Mouse (Mus musculus) embryonic facial prominence, embryonic 13.5 days (tissue): ENCODE measurements around the gene Igbp1b. TPM values are rescaled to one million over a fixed set of nuclear protein-coding genes. Genes with fewer than 3 reads are reported as not detected.
A peak's percentile ranks its signal among the peaks of the same experiment; 100 is the strongest.

ENCODE experiments used
- ATAC-seq: fragments of 200-750 bp; cut with Nextera tagmentation; 2 replicates; pipeline ENCODE4 v1.8.0; 2017; ENCODE audit warnings: low read depth; ENCODE audit not compliant: insufficient number of reproducible peaks, insufficient read depth, low FRiP score, low TSS enrichment
- H3K27ac ChIP-seq: fragments of 300-500 bp; sonication (generic); 2 replicates; pipeline ENCODE4 v1.5.1; 2015; ENCODE audit warnings: moderate library complexity, mild to moderate bottlenecking, inconsistent platforms
- H3K27me3 ChIP-seq: fragments of 300-500 bp; sonication (generic); 2 replicates; pipeline ENCODE4 v1.6.1; 2015; ENCODE audit warnings: mild to moderate bottlenecking, inconsistent platforms
- H3K36me3 ChIP-seq: fragments of 300-500 bp; sonication (generic); 2 replicates; pipeline ENCODE4 v1.6.1; 2015; ENCODE audit warnings: mild to moderate bottlenecking, inconsistent platforms
- H3K4me1 ChIP-seq: fragments of 300-500 bp; sonication (generic); 2 replicates; pipeline ENCODE4 v1.6.1; 2015; ENCODE audit warnings: inconsistent platforms
- H3K4me2 ChIP-seq: fragments of 300-500 bp; sonication (generic); 2 replicates; pipeline ENCODE4 v1.6.1; 2015; ENCODE audit warnings: moderate library complexity, mild to moderate bottlenecking, inconsistent platforms
- H3K4me3 ChIP-seq: fragments of 300-500 bp; sonication (generic); 2 replicates; pipeline ENCODE4 v1.5.1; 2015; ENCODE audit warnings: mild to moderate bottlenecking, inconsistent platforms
- H3K9ac ChIP-seq: fragments of 300-500 bp; sonication (generic); 2 replicates; pipeline ENCODE4 v1.6.1; 2015; ENCODE audit warnings: mild to moderate bottlenecking, inconsistent platforms
- H3K9me3 ChIP-seq: fragments of 300-500 bp; sonication (generic); 2 replicates; pipeline ENCODE4 v1.6.1; 2016; ENCODE audit warnings: inconsistent platforms
- WGBS: fragments of 180-500 bp; shearing (Covaris S2); methylation state at CpG from one replicate; pipeline ENCODE4 v1.1.7; 2015; ENCODE audit warnings: mixed read lengths; 5-methylcytosine and 5-hydroxymethylcytosine counted together
- polyA plus RNA-seq: library from polyadenylated mRNA; unstranded; fragments of >200 nt; fragmentation: Nextera tagmentation; extraction: Ambion mirVana; gene quantifications from 2 replicates; pipeline ENCODE4 v1.2.1, GENCODE M21; 2015

Gene Igbp1b
- polyA plus RNA-seq, result not detected in 2 replicates

GRCm38 (mm10) chr6:138658516-138658915 lies at the start of gene Igbp1b:
Gene Igbp1b (minus strand): TSS chr6:138658544.
- H3K4me3 ChIP-seq, result no peak within 1 kb of the TSS
- ATAC-seq, result no peak
- H3K4me2 ChIP-seq, result no peak within 1 kb of the TSS
- no peak within 1 kb of the TSS for H3K9ac ChIP-seq
- no peaks in the 10 kb centered on the region for H3K36me3 ChIP-seq
- H3K27ac ChIP-seq, result no peak within 1 kb of the TSS
- H3K27me3 ChIP-seq, result no peaks in the 10 kb centered on the region
- no peaks in the 10 kb centered on the region for H3K4me1 ChIP-seq
- H3K9me3 ChIP-seq, result no peaks in the 10 kb centered on the region
- WGBS, result 83% methylated on average over 3 of the region's 3 CpGs

GRCm38 (mm10) chr6:138682959-138683358 lies 24.6 kb upstream of the Igbp1b start:
- no peak overlapping the region for H3K9ac ChIP-seq
- no peaks in the 10 kb centered on the region for H3K4me1 ChIP-seq
- no peak overlapping the region for H3K27ac ChIP-seq
- no peak for ATAC-seq
- no peak overlapping the region for H3K4me3 ChIP-seq
- H3K27me3 ChIP-seq, result no peaks in the 10 kb centered on the region
- H3K36me3 ChIP-seq, result no peaks in the 10 kb centered on the region
- no peak overlapping the region for H3K4me2 ChIP-seq
- H3K9me3 ChIP-seq, result no peaks in the 10 kb centered on the region

GRCm38 (mm10) chr6:138672704-138673141 lies 14.4 kb upstream of the Igbp1b start:
- ATAC-seq, result peak; percentile 32; the same call in 1 of the 2 replicates
- Histone ChIP-seq H3K4me2 (no peak overlapping the region), H3K9ac (no peak overlapping the region), H3K36me3 (no peaks in the 10 kb centered on the region), H3K9me3 (no peaks in the 10 kb centered on the region), H3K4me3 (no peak overlapping the region), H3K27ac (no peak overlapping the region), H3K4me1 (no peaks in the 10 kb centered on the region), H3K27me3 (no peaks in the 10 kb centered on the region)
- WGBS, result 6% methylated on average over 2 of the region's 2 CpGs

DNA sequence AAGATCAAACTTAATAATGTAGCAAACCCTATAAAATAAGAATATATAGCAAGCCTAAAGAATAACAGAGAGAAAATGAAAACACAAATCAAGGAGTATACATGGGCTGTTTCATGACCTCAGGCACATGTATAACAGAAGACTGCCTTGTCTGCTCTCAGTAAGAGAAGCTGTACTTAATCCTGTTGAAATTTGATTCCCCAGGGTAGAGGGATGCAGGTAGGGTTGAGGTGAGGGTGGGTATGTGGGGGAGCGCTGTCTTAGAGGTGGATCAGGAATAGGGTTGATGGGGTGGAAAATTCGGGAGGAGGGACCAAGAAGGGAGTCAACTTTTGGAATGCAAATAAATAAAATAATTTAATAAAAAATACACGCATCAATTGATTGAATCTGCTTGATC lies 7.1 kb upstream of the Igbp1b start:
- ATAC-seq, result no peak
- Histone ChIP-seq H3K27me3 (no peaks in the 10 kb centered on the region), H3K4me2 (no peak overlapping the region), H3K36me3 (no peaks in the 10 kb centered on the region), H3K9ac (no peak overlapping the region), H3K4me3 (no peak overlapping the region), H3K9me3 (no peaks in the 10 kb centered on the region), H3K4me1 (no peaks in the 10 kb centered on the region), H3K27ac (no peak overlapping the region)
- WGBS, result 57% methylated on average over 3 of the region's 3 CpGs

- Histone ChIP-seq H3K27me3 (no peaks in the 10 kb centered on the region), H3K9me3 (no peaks in the 10 kb centered on the region), H3K4me3 (no peak overlapping the region), H3K4me1 (no peaks in the 10 kb centered on the region), H3K36me3 (no peaks in the 10 kb centered on the region), H3K27ac (no peak overlapping the region), H3K9ac (no peak overlapping the region), H3K4me2 (no peak overlapping the region)
- ATAC-seq, result no peak
- WGBS, result 96% methylated on average over 2 of the region's 2 CpGs
These were observed 12.7 kb downstream of the Igbp1b start for GRCm38 (mm10) chr6:138645604-138646003.

DNA sequence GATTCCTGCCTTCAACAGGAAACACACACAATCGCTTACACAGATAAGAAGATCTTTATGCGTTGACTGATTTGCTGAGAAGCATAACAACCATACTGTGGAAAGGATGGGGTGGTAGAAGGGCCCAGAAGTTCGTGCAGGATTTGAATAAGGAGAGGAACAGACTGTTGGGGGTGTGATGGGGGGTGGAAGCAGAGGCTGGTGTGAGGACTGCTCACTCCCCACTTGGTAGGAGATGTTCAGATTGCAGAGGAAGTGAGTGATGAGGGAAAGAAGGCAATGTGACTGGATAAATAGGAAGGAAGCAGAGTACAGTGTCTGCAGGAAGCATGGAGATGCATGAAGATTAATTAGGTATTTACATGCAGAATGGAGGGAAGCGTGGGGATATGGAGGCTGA lies 19.0 kb downstream of the Igbp1b start:
- Histone ChIP-seq H3K4me2 (no peak overlapping the region), H3K4me3 (no peak overlapping the region)
- no peak for ATAC-seq

GRCm38 (mm10) chr6:138620786-138621185 lies 37.6 kb downstream of the Igbp1b start:
- Histone ChIP-seq H3K4me1 (no peaks in the 10 kb centered on the region), H3K9me3 (no peaks in the 10 kb centered on the region), H3K27ac (no peak overlapping the region), H3K4me3 (no peak overlapping the region), H3K27me3 (no peaks in the 10 kb centered on the region), H3K36me3 (no peaks in the 10 kb centered on the region), H3K4me2 (no peak overlapping the region), H3K9ac (no peak overlapping the region)
- ATAC-seq, result no peak

More for the DNA sequence above, 19.0 kb downstream of the Igbp1b start:
- Histone ChIP-seq H3K36me3 (no peaks in the 10 kb centered on the region), H3K9me3 (no peaks in the 10 kb centered on the region), H3K9ac (no peak overlapping the region), H3K27me3 (no peaks in the 10 kb centered on the region), H3K4me1 (no peaks in the 10 kb centered on the region), H3K27ac (no peak overlapping the region)
- whole genome bisulfite sequencing, result 64% methylated on average over 4 of the region's 4 CpGs

DNA sequence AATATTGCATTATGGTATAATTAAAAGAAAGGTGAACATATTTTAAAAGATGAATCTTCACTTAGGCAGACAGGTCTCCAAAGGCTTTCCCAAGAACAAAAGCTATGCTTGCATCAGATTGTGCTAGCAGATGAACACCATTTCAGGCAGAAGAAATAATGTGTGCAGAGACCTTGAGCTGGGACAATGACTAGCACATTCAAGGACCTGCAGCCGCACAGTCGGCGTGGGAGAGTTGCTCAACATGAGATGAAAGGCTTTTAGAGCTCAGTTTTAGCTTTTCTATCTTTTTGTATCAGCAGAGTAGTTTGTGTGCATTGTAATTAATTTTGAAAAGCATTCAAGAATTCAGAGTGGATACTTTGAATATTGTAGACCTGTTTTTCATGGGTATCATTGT lies 39.9 kb downstream of the Igbp1b start:
- Histone ChIP-seq H3K36me3 (no peaks in the 10 kb centered on the region), H3K4me2 (no peak overlapping the region), H3K27ac (no peak overlapping the region), H3K4me1 (no peaks in the 10 kb centered on the region), H3K9ac (no peak overlapping the region), H3K9me3 (no peaks in the 10 kb centered on the region), H3K4me3 (no peak overlapping the region), H3K27me3 (no peaks in the 10 kb centered on the region)
- no peak for ATAC-seq
- 89% methylated on average over 3 of the region's 3 CpGs for WGBS

Other genes with a start within 250 kb of the Igbp1b start
- gene Lmo3, start 76.6 kb downstream of the Igbp1b start, polyA plus RNA-seq, result 5.1 and 6.6 TPM in 2 replicates